Mouse (Mus musculus): ENCODE results near the gene Slit1.

- TF ChIP-seq CTCF (IDR thresholded peaks at IDR 0.05; ENCODE audit: insufficient read depth, low read length) (no peak), POLR2A (IDR thresholded peaks at IDR 0.05; ENCODE audit: borderline replicate concordance, extremely low read depth, low read depth, low read length) (no peak)
Measured at GRCm38 (mm10) chr19:41661466-41661865, 82.0 kb downstream of the Slit1 start.
